Mouse (Mus musculus) adrenal gland, adult 18-20 months (tissue): ENCODE measurements around the gene Tubgcp3. TPM values are rescaled to one million over a fixed set of nuclear protein-coding genes. Genes with fewer than 3 reads are reported as not detected.
"Not testable (repeated sequence)": the region's sequence is repeated elsewhere in the genome, so short reads cannot be mapped to it uniquely, and the experiment has no call there.

ENCODE experiments used
- DNase-seq, 2 experiments: peaks; one replicate each; pipeline ENCODE4 v3.0.0; 2021 to 2022; ENCODE audit warnings: low spot score in 2 of 2
- total RNA-seq, 2 experiments: library from RNA; stranded (reverse); gene quantifications; 1 replicate in 1 of 2; 2 replicates in 1 of 2; pipeline ENCODE4 v1.2.3; 2021

The Tubgcp3 gene
- total RNA-seq, 2 experiments from 2014 or later: 27.5 to 33.8 TPM

GRCm38 (mm10) chr8:12644894-12645293 is 27.2 kb downstream of the Tubgcp3 start:
- DNase-seq: no peak

DNA sequence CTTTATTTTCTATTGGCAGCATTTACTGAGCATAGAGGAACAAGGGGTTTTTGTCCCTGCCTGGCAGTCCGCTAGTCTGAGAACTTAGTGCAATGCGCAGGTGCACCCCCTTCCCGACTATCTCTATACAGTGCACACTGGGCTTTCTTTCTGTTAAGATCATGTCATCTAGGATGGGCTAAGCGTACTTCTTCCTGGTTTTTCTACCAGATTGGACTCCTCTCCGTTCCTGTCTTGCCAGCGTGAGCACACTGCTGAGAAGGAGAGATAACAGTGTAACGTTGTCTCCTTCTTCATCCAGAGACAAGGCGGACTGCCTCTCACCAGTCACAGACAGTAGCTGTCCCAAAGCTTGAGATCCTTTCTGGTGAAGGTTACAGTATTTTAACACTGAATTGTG is 27.7 kb downstream of the Tubgcp3 start:
- no peak for DNase-seq

DNA sequence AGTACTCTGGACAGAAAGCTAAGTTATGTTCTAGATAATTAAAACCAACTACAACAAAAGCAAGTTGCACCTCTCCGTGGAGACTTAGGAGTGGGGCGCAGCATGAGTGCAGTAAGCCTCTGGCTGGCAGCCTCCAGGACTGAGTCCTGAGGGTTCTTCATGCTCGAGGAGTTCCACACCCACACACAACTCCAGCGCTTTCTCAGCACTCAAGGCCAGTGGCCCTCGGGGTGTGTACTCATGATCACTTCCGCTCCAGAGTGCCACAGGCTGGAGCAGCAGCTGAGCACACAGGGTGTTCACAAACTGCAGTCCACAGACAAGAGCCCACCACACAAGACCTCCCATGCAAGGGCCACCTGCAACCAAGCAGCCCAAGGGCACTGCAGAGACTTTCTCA is 30.5 kb downstream of the Tubgcp3 start:
- DNase-seq: no peak

GRCm38 (mm10) chr8:12638446-12638845 is 33.6 kb downstream of the Tubgcp3 start:
- DNase-seq: no peak

DNA sequence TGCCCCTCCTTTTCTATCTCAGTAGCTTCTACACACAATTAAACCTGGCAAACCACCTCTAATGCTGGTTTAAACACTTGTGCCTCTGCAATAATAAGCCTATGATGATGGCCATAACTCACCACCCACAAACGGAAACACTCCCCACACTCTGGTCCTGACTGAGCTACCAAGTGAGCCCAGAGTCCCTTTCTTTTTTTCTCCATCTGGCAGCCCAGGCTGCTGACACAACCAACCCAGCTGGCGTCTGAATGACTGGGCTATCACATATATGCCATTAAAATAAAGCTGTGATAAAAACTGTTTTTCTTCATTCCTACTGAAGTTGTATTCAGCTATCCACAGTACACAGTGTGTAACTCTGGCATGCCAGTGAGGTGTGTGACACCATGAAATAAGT is 36.7 kb downstream of the Tubgcp3 start:
- no peak for DNase-seq

- peak; percentile 37 to 38 for DNase-seq
Measured at GRCm38 (mm10) chr8:12629079-12629478, 43.0 kb downstream of the Tubgcp3 start.

- DNase-seq: no peak
Measured at GRCm38 (mm10) chr8:12625890-12626289, 46.2 kb downstream of the Tubgcp3 start.

DNA sequence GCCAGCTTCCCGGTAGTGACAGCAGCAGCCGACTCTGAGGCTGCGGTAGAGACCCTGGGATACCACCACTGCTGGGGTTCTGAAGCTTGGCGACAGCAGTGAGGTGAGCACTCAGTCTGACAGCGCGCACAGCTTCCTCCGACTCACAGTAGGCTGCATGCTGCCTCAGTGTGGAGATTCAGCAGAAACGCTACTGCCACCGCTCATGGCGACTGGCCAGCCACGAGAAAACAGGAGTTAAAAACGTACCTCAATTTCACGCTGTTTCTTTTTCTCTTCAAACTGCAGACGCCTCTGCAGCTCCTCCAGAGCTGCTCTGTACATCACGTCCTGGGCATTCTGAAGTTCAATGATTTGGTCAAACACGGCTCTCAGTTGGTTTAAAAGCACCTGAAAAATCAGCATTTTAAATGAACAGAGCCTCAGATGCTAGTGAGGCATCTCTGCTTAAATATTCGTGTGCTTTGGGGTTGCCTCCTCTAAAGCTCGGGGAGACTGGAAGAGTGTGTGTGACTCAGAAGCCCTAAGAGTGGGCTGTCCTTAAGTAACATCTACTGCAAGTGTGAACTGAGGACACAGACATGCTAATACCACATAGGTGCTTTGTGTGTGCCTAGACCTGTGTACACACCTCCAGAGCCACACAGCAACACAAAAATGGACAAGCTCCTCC is 50.4 kb downstream of the Tubgcp3 start:
- DNase-seq: no peak

- not testable (repeated sequence) for DNase-seq
Measured at GRCm38 (mm10) chr8:12617369-12617768, 54.7 kb downstream of the Tubgcp3 start.

DNA sequence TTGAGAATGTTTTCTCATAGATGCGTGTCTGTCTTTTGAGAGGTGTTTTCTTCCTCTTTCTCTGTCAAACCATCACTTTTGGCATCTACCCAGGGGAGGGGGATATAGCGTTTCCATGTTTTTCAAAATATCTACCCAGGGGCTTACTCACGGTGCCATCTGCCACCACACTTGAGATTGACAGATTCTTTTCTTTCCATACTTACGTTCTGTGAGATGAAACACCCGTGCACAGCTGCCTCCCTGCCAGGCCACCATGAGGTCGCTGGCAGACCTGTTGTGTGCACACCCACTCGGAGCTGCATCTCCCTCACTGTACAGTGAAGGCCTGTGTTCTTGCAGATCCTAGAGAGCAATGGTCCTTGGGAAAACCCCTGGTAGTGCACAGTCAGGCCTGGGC is 58.8 kb downstream of the Tubgcp3 start:
- no peak for DNase-seq

DNA sequence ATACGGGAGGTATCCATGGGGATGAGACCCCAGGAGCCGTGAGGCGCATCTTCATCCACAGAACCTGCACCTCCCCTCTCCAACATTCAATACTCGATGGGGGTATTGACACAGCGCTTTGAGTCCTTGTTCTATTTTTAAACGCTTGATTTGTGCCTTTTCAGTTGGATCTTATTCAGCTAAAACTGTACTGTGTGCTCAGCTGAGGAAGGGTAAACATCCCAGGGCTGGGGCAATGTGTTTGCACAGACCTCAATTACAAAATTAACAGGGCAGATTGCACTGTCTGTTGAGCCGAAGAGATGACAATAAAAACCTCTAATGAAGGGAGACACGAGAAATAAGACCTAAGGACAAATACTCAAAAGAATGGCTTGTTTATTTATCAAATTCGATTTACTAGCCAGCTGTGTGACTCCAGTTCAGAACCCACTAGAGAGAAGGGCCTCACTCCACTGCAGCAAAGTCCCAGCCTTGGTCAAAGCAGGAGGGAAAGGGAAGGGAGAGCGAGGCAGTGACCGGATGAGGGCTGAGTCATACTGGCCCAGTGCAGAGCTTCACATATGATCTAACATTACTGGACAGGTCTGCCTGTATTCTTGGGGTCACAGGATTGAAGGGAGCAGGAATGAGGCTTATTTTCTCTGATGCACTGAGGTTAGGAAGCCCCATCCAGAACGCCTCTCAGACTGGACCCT is 62.1 kb downstream of the Tubgcp3 start:
- no peak for DNase-seq

- no peak for DNase-seq
Measured at GRCm38 (mm10) chr8:12608810-12609209, 63.2 kb downstream of the Tubgcp3 start.

DNA sequence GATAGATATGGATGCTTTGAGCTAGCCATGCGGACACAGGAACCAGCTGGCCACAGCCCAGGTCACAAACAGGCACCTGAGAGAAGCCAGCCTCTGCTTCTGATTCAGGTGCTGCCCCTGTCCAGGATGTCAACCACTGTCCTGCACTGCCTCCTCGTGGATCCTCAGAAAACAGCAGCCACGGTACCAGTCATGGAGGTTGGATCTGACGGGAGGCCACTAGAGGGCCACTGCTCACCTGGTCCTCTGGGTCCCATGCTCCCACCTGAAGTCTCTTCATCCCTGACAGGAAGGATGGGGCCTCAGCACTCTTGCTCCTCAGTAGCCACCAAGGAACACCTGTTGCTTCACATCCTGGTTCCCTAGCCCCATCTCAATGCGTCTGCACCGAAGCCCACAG is 64.8 kb downstream of the Tubgcp3 start:
- DNase-seq: peak; percentile 67

GRCm38 (mm10) chr8:12583785-12584184 is 88.3 kb downstream of the Tubgcp3 start:
- no peak for DNase-seq

GRCm38 (mm10) chr8:12579339-12579999 is 92.6 kb downstream of the Tubgcp3 start:
- DNase-seq: not testable (repeated sequence)

DNA sequence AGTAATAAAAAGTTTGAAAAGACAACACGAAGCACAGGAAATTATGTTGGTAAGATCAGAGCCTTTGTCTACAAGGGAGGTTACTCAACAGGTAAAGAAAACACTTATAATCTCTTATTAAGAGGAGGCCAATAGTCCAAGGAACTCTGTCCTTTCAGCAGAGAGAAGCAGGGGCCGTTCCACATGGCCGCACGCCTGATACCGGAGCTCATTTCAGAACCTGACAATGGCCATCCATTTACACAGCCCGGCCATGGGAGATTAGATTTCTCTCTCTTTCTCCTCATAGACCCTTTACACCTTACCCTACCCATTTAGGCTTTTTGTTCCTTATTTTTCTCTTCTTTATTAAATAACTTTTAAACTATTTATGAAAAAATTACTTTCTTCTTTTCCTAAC is 95.3 kb downstream of the Tubgcp3 start:
- no peak for DNase-seq

DNA sequence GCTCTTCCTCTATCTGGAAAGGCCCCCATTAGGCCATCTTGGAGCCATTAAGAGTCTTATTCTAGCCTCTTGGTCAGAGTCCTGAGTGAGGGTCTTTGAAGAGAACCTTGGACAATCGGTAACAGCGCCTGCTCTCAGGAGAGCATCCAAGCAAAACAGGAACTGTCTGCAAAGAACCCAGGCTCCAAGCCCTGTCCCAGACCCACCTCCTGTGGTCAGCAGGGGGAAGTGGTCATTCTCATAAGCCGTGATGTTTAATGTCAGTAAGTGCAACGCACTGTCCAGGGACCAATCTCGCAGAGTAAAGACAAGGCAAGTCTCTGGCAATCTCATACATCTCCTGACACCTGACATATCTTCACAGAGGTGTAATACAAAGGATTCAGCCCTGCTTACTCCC is 96.0 kb downstream of the Tubgcp3 start:
- no peak for DNase-seq

GRCm38 (mm10) chr8:12572814-12573534 is 99.1 kb downstream of the Tubgcp3 start, which contains the start of gene Spaca7:
Gene Spaca7 (plus strand): TSS chr8:12573029.
- no peak for DNase-seq

DNA sequence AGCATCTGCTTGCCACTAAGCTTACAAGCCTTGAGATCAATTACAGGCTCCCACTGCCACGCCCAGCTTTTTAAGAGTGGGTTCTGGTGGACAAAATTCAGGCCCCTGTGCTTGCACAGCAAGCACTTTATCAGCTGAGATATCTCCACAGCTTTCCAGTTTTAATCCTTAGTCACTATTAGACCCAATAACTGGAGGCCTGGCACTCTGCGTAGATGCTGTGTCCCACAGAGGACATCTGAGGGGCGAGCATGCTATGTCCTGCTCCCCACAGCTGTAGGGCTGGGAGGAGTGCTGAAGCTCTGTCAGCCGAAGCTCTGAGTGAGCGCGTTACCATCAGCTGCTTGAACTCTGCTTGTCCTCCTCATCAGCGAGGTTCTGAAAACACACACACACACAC is 105.5 kb downstream of the Tubgcp3 start:
- DNase-seq: no peak

GRCm38 (mm10) chr8:12565488-12565887 is 106.6 kb downstream of the Tubgcp3 start:
- no peak for DNase-seq

- no peak for DNase-seq
Measured at GRCm38 (mm10) chr8:12564307-12564706, 107.7 kb downstream of the Tubgcp3 start.
